Mouse (Mus musculus) liver, postnatal 0 days (tissue): ENCODE data around the gene Tbc1d1.

Experiments used
- CTCF ChIP-seq: sonication (generic); IDR thresholded peaks from 2 replicates; pipeline ENCODE4 v1.5.1; 2016; ENCODE audit warnings: antibody characterized with exemption, low read depth
- EP300 ChIP-seq: IDR thresholded peaks from 2 replicates; pipeline ENCODE4 v1.6.1; 2016; ENCODE audit warnings: antibody characterized with exemption, low read depth, mild to moderate bottlenecking

GRCm38 (mm10) chr5:64372292-64372961 is 216.3 kb downstream of the Tbc1d1 start:
- TF ChIP-seq CTCF (no peak), EP300 (no peak)
